Mouse (Mus musculus) bone marrow macrophage, adult 2 months (primary cell): ENCODE measurements around the gene Rbms3. TPM values are rescaled to one million over a fixed set of nuclear protein-coding genes. Genes with fewer than 3 reads are reported as not detected.

ENCODE experiments used
- H3K27ac ChIP-seq: 2 replicates; pipeline ENCODE4 v1.5.1; 2012; ENCODE audit warnings: low read depth, low read length; ENCODE audit not compliant: insufficient read depth
- H3K4me1 ChIP-seq: 2 replicates; pipeline ENCODE4 v1.6.1; 2012; ENCODE audit warnings: low read length; ENCODE audit not compliant: control insufficient read depth, insufficient read depth
- H3K4me3 ChIP-seq: 2 replicates; pipeline ENCODE4 v1.5.1; 2012; ENCODE audit warnings: mild to moderate bottlenecking, low read length, moderate library complexity; ENCODE audit not compliant: insufficient read depth
- CTCF ChIP-seq: IDR thresholded peaks from 2 replicates; pipeline ENCODE4 v1.5.1; 2012; ENCODE audit warnings: low read depth, mild to moderate bottlenecking, low read length, moderate library complexity
- POLR2A ChIP-seq: IDR thresholded peaks from 2 replicates; pipeline ENCODE4 v1.6.1; 2012; ENCODE audit warnings: mild to moderate bottlenecking, low read depth, low read length, borderline replicate concordance
- polyA plus RNA-seq: library from polyadenylated mRNA; stranded (reverse); fragments of >200 nt; gene quantifications from 2 replicates; pipeline ENCODE4 v1.2.4, GENCODE M21; 2012; ENCODE audit not compliant: missing spikeins, insufficient read depth, insufficient read length

Rbms3 gene
- polyA plus RNA-seq, 1 experiment: 0.13 TPM

- TF ChIP-seq POLR2A (no peak), CTCF (no peak)
- H3K4me3 ChIP-seq: no peak overlapping the region
Measured at GRCm38 (mm10) chr9:117089409-117090147, 540.1 kb downstream of the Rbms3 start.

GRCm38 (mm10) chr9:117088309-117088708, 541.4 kb downstream of the Rbms3 start:
- Histone ChIP-seq H3K27ac (no peak overlapping the region), H3K4me1 (no peaks in the 10 kb centered on the region), H3K4me3 (no peak overlapping the region)
- no peak for TF ChIP-seq CTCF
- TF ChIP-seq POLR2A: no peak

More at GRCm38 (mm10) chr9:117089409-117090147, 540.1 kb downstream of the Rbms3 start:
- Histone ChIP-seq H3K4me1 (no peaks in the 10 kb centered on the region), H3K27ac (no peak overlapping the region)

DNA sequence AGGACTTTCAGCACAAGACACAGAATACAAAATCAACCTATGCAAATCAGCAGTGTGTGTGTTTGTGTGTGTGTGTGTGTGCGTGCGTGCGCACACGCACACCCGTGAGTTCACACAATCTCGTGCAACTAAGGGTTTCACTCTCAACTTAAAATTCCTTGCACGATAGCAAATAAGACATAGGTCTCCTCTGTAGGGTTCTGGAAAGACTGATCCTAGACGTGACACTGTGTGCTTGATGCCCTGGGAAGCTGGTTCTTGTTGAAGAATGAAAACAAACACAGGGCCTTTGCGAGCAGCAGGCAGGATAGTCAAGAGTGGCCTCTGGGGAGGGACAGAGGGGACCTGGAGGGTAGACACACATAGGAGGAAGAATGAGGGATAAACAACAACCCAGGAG, 544.0 kb downstream of the Rbms3 start:
- Histone ChIP-seq H3K4me3 (no peak overlapping the region), H3K4me1 (peaks cover 10% of the 10 kb centered on the region), H3K27ac (no peak overlapping the region)
- TF ChIP-seq POLR2A (no peak), CTCF (no peak)

DNA sequence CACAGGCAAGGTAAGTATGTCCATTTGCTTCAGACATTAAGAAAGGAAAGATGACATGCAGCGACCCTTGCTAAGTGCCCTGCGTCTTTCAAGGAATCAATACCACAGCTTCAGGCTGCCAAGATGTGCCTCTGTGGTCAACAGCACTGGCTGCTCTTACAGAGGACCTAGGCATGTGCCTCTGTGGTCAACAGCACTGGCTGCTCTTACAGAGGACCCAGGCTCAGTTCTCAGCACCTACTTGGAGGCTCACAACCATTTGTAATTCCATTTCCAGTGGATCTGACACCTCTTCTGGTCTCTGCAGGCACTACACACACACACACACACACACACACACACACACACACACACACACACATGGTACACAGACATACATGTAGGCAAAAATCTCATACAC, 545.2 kb downstream of the Rbms3 start:
- peaks cover 10% of the 10 kb centered on the region for H3K4me1 ChIP-seq
- TF ChIP-seq CTCF: no peak
- no peak for TF ChIP-seq POLR2A
- H3K4me3 ChIP-seq: no peak overlapping the region
- H3K27ac ChIP-seq: no peak overlapping the region

DNA sequence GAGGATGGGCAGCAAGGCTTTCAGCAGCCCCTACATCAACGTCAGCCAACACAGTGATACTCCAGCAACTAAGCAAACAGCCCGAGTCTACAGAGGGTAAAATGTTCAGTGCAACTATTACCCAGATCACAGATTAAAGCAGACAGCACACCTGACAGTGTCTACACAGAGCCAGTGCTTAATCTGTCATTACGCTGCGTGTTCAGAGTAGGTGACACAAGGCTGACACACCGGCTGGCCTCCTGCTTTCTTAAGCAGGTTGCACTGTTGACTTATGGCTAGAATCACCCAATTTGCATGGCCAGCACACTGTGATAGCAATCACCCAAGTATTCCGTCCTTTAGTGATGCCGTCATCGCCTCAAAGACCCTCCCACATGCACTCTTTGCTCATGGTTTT, 550.2 kb downstream of the Rbms3 start:
- Histone ChIP-seq H3K27ac (no peak overlapping the region), H3K4me3 (no peak overlapping the region), H3K4me1 (peaks cover 12% of the 10 kb centered on the region)
- TF ChIP-seq POLR2A: no peak
- no peak for TF ChIP-seq CTCF

DNA sequence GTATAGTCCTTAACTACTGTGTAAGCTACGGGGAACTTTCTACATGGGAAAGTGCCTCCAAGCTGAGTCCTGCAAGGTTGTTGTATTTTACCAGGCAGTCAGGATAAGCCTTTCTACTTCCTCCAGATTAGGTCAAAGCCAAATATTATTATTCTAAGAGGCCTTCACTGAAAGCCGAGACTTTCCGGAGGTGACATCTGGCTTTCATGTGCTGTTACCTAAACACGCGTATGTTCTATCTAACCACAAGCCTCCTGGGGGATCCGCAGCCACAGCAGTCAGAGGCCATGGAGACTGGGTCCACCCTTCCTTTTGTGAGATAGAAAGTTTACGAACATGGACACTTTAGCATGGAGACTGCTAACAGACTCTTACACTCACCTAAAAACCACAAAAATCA, 552.2 kb downstream of the Rbms3 start:
- H3K4me1 ChIP-seq: peaks cover 12% of the 10 kb centered on the region
- no peak overlapping the region for H3K4me3 ChIP-seq
- H3K27ac ChIP-seq: no peak overlapping the region
- TF ChIP-seq CTCF: no peak
- no peak for TF ChIP-seq POLR2A

DNA sequence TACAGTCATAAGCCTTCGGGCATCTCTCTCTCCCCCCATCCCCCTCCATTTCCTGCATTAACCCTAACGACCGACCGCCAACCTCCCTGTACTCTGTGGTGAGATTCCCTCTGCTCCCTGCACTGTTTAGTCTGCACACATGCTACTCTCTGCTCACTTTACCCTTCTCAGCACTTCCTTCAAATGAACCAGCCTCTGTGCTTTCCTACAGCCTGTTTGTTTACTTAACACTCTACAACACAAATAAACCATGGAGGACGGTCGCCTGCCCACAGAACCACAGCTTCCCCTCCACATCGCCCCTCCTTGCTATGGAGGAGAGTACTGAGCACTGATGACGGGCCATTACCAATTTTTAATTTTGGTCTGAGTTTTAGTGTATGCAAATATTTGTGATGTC, 552.9 kb downstream of the Rbms3 start:
- TF ChIP-seq CTCF: no peak
- TF ChIP-seq POLR2A: no peak
- Histone ChIP-seq H3K27ac (no peak overlapping the region), H3K4me3 (no peak overlapping the region), H3K4me1 (peaks cover 11% of the 10 kb centered on the region)

DNA sequence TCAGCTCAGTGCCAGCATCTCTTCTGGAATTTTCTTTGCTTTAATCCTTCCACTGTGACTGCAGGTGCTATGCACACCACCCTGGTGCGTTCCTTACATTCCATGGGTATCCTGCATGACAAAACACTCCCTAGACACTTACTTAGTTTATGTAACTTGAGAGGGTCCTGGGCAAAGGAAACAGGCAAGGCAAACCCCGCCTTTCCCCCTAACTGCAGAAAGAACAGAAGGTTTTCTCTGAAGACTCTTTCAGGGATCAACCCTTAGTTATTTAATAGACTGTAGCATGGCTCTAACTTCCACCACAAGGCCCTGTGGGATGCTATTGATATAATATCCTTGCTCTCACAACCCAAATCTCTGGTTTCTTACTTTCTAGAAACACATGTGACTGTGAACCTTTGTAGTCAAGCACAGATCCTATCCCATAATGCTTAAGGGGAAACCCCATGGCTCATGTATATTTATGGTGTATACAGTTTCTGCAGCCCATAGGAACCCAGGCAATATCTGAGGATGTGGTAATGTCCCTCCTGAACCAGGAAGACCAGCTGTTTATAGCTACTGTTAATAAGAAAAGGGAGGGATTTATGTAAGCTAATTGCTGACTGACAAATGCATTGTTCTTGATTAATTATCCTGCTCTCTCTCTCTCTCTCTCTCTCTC, 557.1 kb downstream of the Rbms3 start:
- Histone ChIP-seq H3K4me3 (no peak overlapping the region), H3K27ac (no peak overlapping the region), H3K4me1 (0 out of 2 replicates have a peak, but pooled peaks cover 3% of the 10 kb centered on the region)
- TF ChIP-seq POLR2A (no peak), CTCF (no peak)

DNA sequence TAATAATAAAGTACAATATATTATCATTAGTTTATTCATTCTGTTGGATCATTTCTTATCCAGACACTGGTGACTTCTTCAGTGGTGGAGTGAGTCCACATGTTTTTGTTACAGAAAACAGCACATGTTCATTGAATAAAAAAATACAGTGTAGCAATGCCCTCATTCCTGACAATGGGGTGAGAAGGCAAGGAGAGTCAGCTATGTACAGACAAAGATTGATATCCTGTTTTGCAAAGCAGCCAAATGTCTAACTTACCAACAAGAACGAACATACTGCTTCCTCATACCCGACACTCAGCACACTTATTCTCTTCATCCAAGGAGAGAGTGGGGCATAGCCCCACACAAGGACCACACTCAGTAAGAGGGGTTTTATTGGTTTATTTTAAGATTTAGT, 559.1 kb downstream of the Rbms3 start:
- no peak overlapping the region for H3K4me3 ChIP-seq
- TF ChIP-seq POLR2A: no peak
- TF ChIP-seq CTCF: no peak
- H3K4me1 ChIP-seq: no peaks in the 10 kb centered on the region
- no peak overlapping the region for H3K27ac ChIP-seq

- no peak overlapping the region for H3K27ac ChIP-seq
- H3K4me3 ChIP-seq: no peak overlapping the region
- no peaks in the 10 kb centered on the region for H3K4me1 ChIP-seq
- TF ChIP-seq POLR2A (no peak), CTCF (no peak)
Measured at GRCm38 (mm10) chr9:117069232-117069631, 560.5 kb downstream of the Rbms3 start.
